Mouse (Mus musculus): Measurements from ENCODE around the gene Gcdh. TPM values are rescaled to one million over a fixed set of nuclear protein-coding genes. Genes with fewer than 3 reads are reported as not detected.
A peak's percentile ranks its signal among the peaks of the same experiment; 100 is the strongest.

The Gcdh gene
- total and polyA plus RNA-seq, 2 experiments from 2014 or later, result 33.5 to 45.5 TPM

- DNase-seq (ENCODE audit: low spot score) (no peak), ATAC-seq (ENCODE audit: insufficient read depth, low read depth) (no peak)
- H3K4me2 ChIP-seq (ENCODE audit: low read depth, low read length), result no peak overlapping the region
- no peaks in the 10 kb centered on the region for H3K36me3 ChIP-seq (replicated peaks; ENCODE audit: control insufficient read depth, insufficient read depth, low read length)
- TF ChIP-seq EP300 (IDR thresholded peaks at IDR 0.05; ENCODE audit: low read depth), result no peak
- TF ChIP-seq CTCF (IDR thresholded peaks at IDR 0.05; ENCODE audit: low read depth), result no peak
- no peaks in the 10 kb centered on the region for H3K9me3 ChIP-seq (replicated peaks; ENCODE audit: control insufficient read depth, low read length)
- WGBS, result 79% methylated on average over 3 of the region's 3 CpGs
- no peak overlapping the region for H3K27ac ChIP-seq (ENCODE audit: low read depth)
- H3K4me3 ChIP-seq (ENCODE audit: low read depth, low read length), result no peak overlapping the region
- H3K9ac ChIP-seq (replicated peaks; ENCODE audit: low read depth, low read length), result no peak overlapping the region
- H3K4me1 ChIP-seq (ENCODE audit: control insufficient read depth, insufficient read depth), result peaks cover 3% of the 10 kb centered on the region
- no peaks in the 10 kb centered on the region for H3K27me3 ChIP-seq (ENCODE audit: control insufficient read depth, insufficient read depth, low read length)
These were observed 16.3 kb downstream of the Gcdh start for GRCm38 (mm10) chr8:84877297-84878035.

GRCm38 (mm10) chr8:84874339-84874738 lies 19.4 kb downstream of the Gcdh start:
- H3K4me3 ChIP-seq (ENCODE audit: low read depth, low read length), result no peak overlapping the region
- peaks cover 7% of the 10 kb centered on the region for H3K4me1 ChIP-seq (ENCODE audit: control insufficient read depth, insufficient read depth)
- H3K4me2 ChIP-seq (ENCODE audit: low read depth, low read length), result no peak overlapping the region
- no peaks in the 10 kb centered on the region for H3K9me3 ChIP-seq (replicated peaks; ENCODE audit: control insufficient read depth, low read length)
- no peak overlapping the region for H3K9ac ChIP-seq (replicated peaks; ENCODE audit: low read depth, low read length)
- ATAC-seq (ENCODE audit: insufficient read depth, low read depth), result no peak
- no peaks in the 10 kb centered on the region; the same call in 1 of the 2 replicates for H3K36me3 ChIP-seq (replicated peaks; ENCODE audit: control insufficient read depth, insufficient read depth, low read length)
- no peak for TF ChIP-seq EP300 (IDR thresholded peaks at IDR 0.05; ENCODE audit: low read depth)
- TF ChIP-seq CTCF (IDR thresholded peaks at IDR 0.05; ENCODE audit: low read depth), result no peak
- DNase-seq (ENCODE audit: low spot score), result no peak
- WGBS, result 77% methylated on average over 3 of the region's 3 CpGs
- no peaks in the 10 kb centered on the region for H3K27me3 ChIP-seq (ENCODE audit: control insufficient read depth, insufficient read depth, low read length)
- no peak overlapping the region for H3K27ac ChIP-seq (ENCODE audit: low read depth)

GRCm38 (mm10) chr8:84873016-84873415 lies 20.7 kb downstream of the Gcdh start:
- peaks cover 7% of the 10 kb centered on the region for H3K4me1 ChIP-seq (ENCODE audit: control insufficient read depth, insufficient read depth)
- H3K4me2 ChIP-seq (ENCODE audit: low read depth, low read length), result peak overlapping the region; percentile 77
- H3K9ac ChIP-seq (replicated peaks; ENCODE audit: low read depth, low read length), result no peak overlapping the region
- TF ChIP-seq CTCF (IDR thresholded peaks at IDR 0.05; ENCODE audit: low read depth) (no peak), EP300 (IDR thresholded peaks at IDR 0.05; ENCODE audit: low read depth) (no peak)
- no peaks in the 10 kb centered on the region for H3K9me3 ChIP-seq (replicated peaks; ENCODE audit: control insufficient read depth, low read length)
- ATAC-seq (ENCODE audit: insufficient read depth, low read depth) (no peak), DNase-seq (ENCODE audit: low spot score) (no peak)
- no peak overlapping the region for H3K4me3 ChIP-seq (ENCODE audit: low read depth, low read length)
- no peaks in the 10 kb centered on the region for H3K27me3 ChIP-seq (ENCODE audit: control insufficient read depth, insufficient read depth, low read length)
- no peak overlapping the region for H3K27ac ChIP-seq (ENCODE audit: low read depth)
- WGBS, result 78% methylated on average over 4 of the region's 4 CpGs
- H3K36me3 ChIP-seq (replicated peaks; ENCODE audit: control insufficient read depth, insufficient read depth, low read length), result peaks cover 13% of the 10 kb centered on the region

- Histone ChIP-seq H3K9me3 (replicated peaks; ENCODE audit: control insufficient read depth, low read length) (no peaks in the 10 kb centered on the region), H3K27me3 (ENCODE audit: control insufficient read depth, insufficient read depth, low read length) (no peaks in the 10 kb centered on the region), H3K27ac (ENCODE audit: low read depth) (no peak overlapping the region), H3K4me3 (ENCODE audit: low read depth, low read length) (peak overlapping the region; percentile 43), H3K36me3 (replicated peaks; ENCODE audit: control insufficient read depth, insufficient read depth, low read length) (peaks cover 18% of the 10 kb centered on the region), H3K4me1 (ENCODE audit: control insufficient read depth, insufficient read depth) (peaks cover 7% of the 10 kb centered on the region), H3K9ac (replicated peaks; ENCODE audit: low read depth, low read length) (peak overlapping the region; percentile 27; the same call in 1 of the 2 replicates), H3K4me2 (ENCODE audit: low read depth, low read length) (peak overlapping the region; percentile 77)
- DNase-seq (ENCODE audit: low spot score) (no peak), ATAC-seq (ENCODE audit: insufficient read depth, low read depth) (peak; percentile 45)
- 3% methylated on average over 51 of the region's 54 CpGs for WGBS
- TF ChIP-seq EP300 (IDR thresholded peaks at IDR 0.05; ENCODE audit: low read depth) (no peak), CTCF (IDR thresholded peaks at IDR 0.05; ENCODE audit: low read depth) (no peak)
These were observed 21.3 kb downstream of the Gcdh start for GRCm38 (mm10) chr8:84872309-84872965.

- TF ChIP-seq CTCF (IDR thresholded peaks at IDR 0.05; ENCODE audit: low read depth) (peak; percentile 35; the same call in 1 of the 2 replicates), EP300 (IDR thresholded peaks at IDR 0.05; ENCODE audit: low read depth) (no peak)
- 13% methylated on average over 44 of the region's 46 CpGs for WGBS
- Histone ChIP-seq H3K4me2 (ENCODE audit: low read depth, low read length) (peak within 1 kb of the TSS; percentile 77), H3K4me3 (ENCODE audit: low read depth, low read length) (peak within 1 kb of the TSS; percentile 43), H3K27me3 (ENCODE audit: control insufficient read depth, insufficient read depth, low read length) (no peaks in the 10 kb centered on the region), H3K27ac (ENCODE audit: low read depth) (no peak within 1 kb of the TSS), H3K9ac (replicated peaks; ENCODE audit: low read depth, low read length) (peak within 1 kb of the TSS; percentile 27; the same call in 1 of the 2 replicates), H3K36me3 (replicated peaks; ENCODE audit: control insufficient read depth, insufficient read depth, low read length) (peaks cover 26% of the 10 kb centered on the region), H3K4me1 (ENCODE audit: control insufficient read depth, insufficient read depth) (peaks cover 7% of the 10 kb centered on the region), H3K9me3 (replicated peaks; ENCODE audit: control insufficient read depth, low read length) (no peaks in the 10 kb centered on the region)
- DNase-seq (ENCODE audit: low spot score) (peak; percentile 38), ATAC-seq (ENCODE audit: insufficient read depth, low read depth) (peak; percentile 80)
These were observed 22.1 kb downstream of the Gcdh start, which contains the start of gene Syce2 for GRCm38 (mm10) chr8:84871376-84872308. TSS of gene Syce2 (plus strand) at chr8:84872111.
